Mouse (Mus musculus) MN1 (cell line): Measurements from ENCODE around the gene Sash1.

Experiments
- DNase-seq: peaks from one replicate; pipeline ENCODE4 v3.0.0-alpha.2; 2016; ENCODE audit warnings: low spot score

Gene Sash1

GRCm38 (mm10) chr10:8682341-8682740 is 203.5 kb downstream of the Sash1 start:
- no peak for DNase-seq

GRCm38 (mm10) chr10:8676722-8677121 is 209.1 kb downstream of the Sash1 start:
- no peak for DNase-seq
